Comparison of ENCODE assay signal across 16 mouse cellular contexts in genomic region chr3:108022650-108023049, GRCm38 (mm10). TPM values are rescaled to one million over a fixed set of nuclear protein-coding genes. Genes with fewer than 3 reads are reported as not detected.
DNase-seq lines count a peak whose midpoint lies in the region; ATAC-seq and TF ChIP-seq lines count a peak whose summit lies in the region.
"Had no signal": no experiment of that assay in that cellular context is flagged by ENCODE, and none has a peak within 500 bp of the region (broad histone marks: within the 10 kb centered on the region; RNA-seq: fewer than 3 reads in every experiment).

No protein-coding gene starts in this region.

- no peak for TF ChIP-seq CTCF in lung, postnatal 0 days (IDR thresholded peaks at IDR 0.05)

- no peak overlapping the region for H3K4me3 ChIP-seq in lung, postnatal 0 days (ENCODE audit: low read depth, low read length)
- H3K4me3 ChIP-seq in liver, embryonic 11.5 days (ENCODE audit: low read depth, low read length): no peak overlapping the region
- H3K4me3 ChIP-seq: stomach, embryonic 15.5 days had no signal

- H3K4me1 ChIP-seq in lung, postnatal 0 days (ENCODE audit: insufficient read depth, low read depth, low read length): no peaks in the 10 kb centered on the region
- peaks cover 5% of the 10 kb centered on the region for H3K4me1 ChIP-seq in liver, embryonic 11.5 days (replicated peaks; ENCODE audit: control insufficient read depth, insufficient read depth, low read length)

- H3K36me3 ChIP-seq in lung, postnatal 0 days (ENCODE audit: insufficient read depth, low read length): no peaks in the 10 kb centered on the region
- no peaks in the 10 kb centered on the region for H3K36me3 ChIP-seq in liver, embryonic 11.5 days (ENCODE audit: control insufficient read depth, insufficient read depth, low read length)
- H3K36me3 ChIP-seq: stomach, embryonic 15.5 days had no signal

- H3K27ac ChIP-seq in lung, postnatal 0 days (ENCODE audit: low read length): no peak overlapping the region
- peak overlapping the region; percentile 19; the same call in 1 of the 2 replicates for H3K27ac ChIP-seq in liver, embryonic 11.5 days (ENCODE audit: low read depth, low read length)
- H3K27ac ChIP-seq: stomach, embryonic 15.5 days had no signal

- H3K9me3 ChIP-seq in lung, postnatal 0 days (ENCODE audit: low read length): no peaks in the 10 kb centered on the region
- H3K9me3 ChIP-seq in liver, embryonic 11.5 days (ENCODE audit: control insufficient read depth, low read length): no peaks in the 10 kb centered on the region
- H3K9me3 ChIP-seq: stomach, embryonic 15.5 days had no signal

- TF ChIP-seq EP300 in lung, postnatal 0 days (IDR thresholded peaks at IDR 0.05): no peak

- DNase-seq in gastrocnemius, adult 18-20 months (ENCODE audit: low spot score): peak; percentile 72
- DNase-seq in gastrocnemius, postnatal 4 days (ENCODE audit: low spot score in 2 of 2): no peak
- DNase-seq in lung, postnatal 0 days (ENCODE audit: low spot score): peak; percentile 52
- no peak for DNase-seq in lung, postnatal 4 days
- no peak for DNase-seq in liver, embryonic 11.5 days (ENCODE audit: low spot score)
- peak; percentile 73 for DNase-seq in skeletal muscle tissue, adult 2 months (ENCODE audit: low read depth, low spot score)
- DNase-seq in testis, postnatal 14 days (ENCODE audit: low spot score): no peak
- DNase-seq in B cell, adult 2 months: no peak
- DNase-seq: kidney, postnatal 25 days; right cerebral cortex, postnatal 4 days; thymus, postnatal 4 days had no signal

- WGBS in lung, postnatal 0 days: 48% methylated on average over 6 of the region's 6 CpGs
- 66% methylated on average over 6 of the region's 6 CpGs for WGBS in liver, embryonic 11.5 days

- no peak overlapping the region for H3K4me2 ChIP-seq in lung, postnatal 0 days (replicated peaks; ENCODE audit: low read depth, low read length)
- no peak overlapping the region for H3K4me2 ChIP-seq in liver, embryonic 11.5 days
- H3K4me2 ChIP-seq: stomach, embryonic 15.5 days had no signal

- no peak overlapping the region for H3K9ac ChIP-seq in lung, postnatal 0 days (replicated peaks; ENCODE audit: low read depth)
- no peak overlapping the region for H3K9ac ChIP-seq in liver, embryonic 11.5 days (ENCODE audit: low read depth, low read length)
- H3K9ac ChIP-seq: stomach, embryonic 15.5 days had no signal

- no peaks in the 10 kb centered on the region for H3K27me3 ChIP-seq in lung, postnatal 0 days (replicated peaks; ENCODE audit: insufficient read depth, low read length)
- peaks cover 3% of the 10 kb centered on the region; the same call in 1 of the 2 replicates for H3K27me3 ChIP-seq in liver, embryonic 11.5 days (replicated peaks; ENCODE audit: control insufficient read depth, insufficient read depth, low read length)
- H3K27me3 ChIP-seq: stomach, embryonic 15.5 days had no signal

- no peak for ATAC-seq in lung, postnatal 0 days
- ATAC-seq in liver, embryonic 11.5 days (replicated peaks; ENCODE audit: low FRiP score): no peak

RNA-seq across cellular contexts. Expression of gene Gstm1, which starts 4.9 kb away (rescaled TPM):
- total RNA-seq in gastrocnemius, adult 18-20 months (2021): 100 to 1,000 TPM; 201 to 229 TPM
- 10 to 100 TPM; 59.6 to 61.2 TPM for total RNA-seq in gastrocnemius, postnatal 4 days (2021)
- polyA plus RNA-seq in lung, postnatal 0 days (2015; fragmentation: Nextera tagmentation; extraction: Ambion mirVana): 230 and 249 TPM in 2 replicates
- polyA plus RNA-seq in liver, embryonic 11.5 days (2014; fragmentation: Nextera tagmentation; extraction: Ambion mirVana): 244 and 267 TPM in 2 replicates

RNA-seq across cellular contexts. Expression of gene Gstm4, which starts 22.0 kb away (rescaled TPM):
- 10 to 100 TPM; 11.8 to 15.8 TPM for total RNA-seq in gastrocnemius, adult 18-20 months (2021)
- 1 to 10 TPM; 7.9 to 9.8 TPM for total RNA-seq in gastrocnemius, postnatal 4 days (2021)
- polyA plus RNA-seq in lung, postnatal 0 days (2015; fragmentation: Nextera tagmentation; extraction: Ambion mirVana): 11.2 and 13.4 TPM in 2 replicates
- polyA plus RNA-seq in liver, embryonic 11.5 days (2014; fragmentation: Nextera tagmentation; extraction: Ambion mirVana): 21.2 and 22.8 TPM in 2 replicates

RNA-seq across cellular contexts. Expression of gene Gstm2, which starts 36.4 kb away (rescaled TPM):
- 100 to 1,000 TPM in 1 of 2 experiments, 10 to 100 TPM in 1; 95.2 to 129 TPM for total RNA-seq in gastrocnemius, adult 18-20 months (2021)
- total RNA-seq in gastrocnemius, postnatal 4 days (2021): 10 to 100 TPM; 46.5 to 48.8 TPM
- 129 and 132 TPM in 2 replicates for polyA plus RNA-seq in lung, postnatal 0 days (2015; fragmentation: Nextera tagmentation; extraction: Ambion mirVana)
- polyA plus RNA-seq in liver, embryonic 11.5 days (2014; fragmentation: Nextera tagmentation; extraction: Ambion mirVana): 16.7 and 18.2 TPM in 2 replicates

RNA-seq across cellular contexts. Expression of gene Gstm3, which starts 53.6 kb away (rescaled TPM):
- total RNA-seq in gastrocnemius, adult 18-20 months (2021): not detected
- total RNA-seq in gastrocnemius, postnatal 4 days (2021): not detected
- 0.27 and 0.40 TPM in 2 replicates for polyA plus RNA-seq in lung, postnatal 0 days (2015; fragmentation: Nextera tagmentation; extraction: Ambion mirVana)
- polyA plus RNA-seq in liver, embryonic 11.5 days (2014; fragmentation: Nextera tagmentation; extraction: Ambion mirVana): 7.5 and 7.7 TPM in 2 replicates
- total RNA-seq: heart, postnatal 14 days; left cerebral cortex, adult 18-20 months had no signal
- polyA plus RNA-seq: cortical plate, adult 2 months; limb, embryonic 14.5 days had no signal

Comparison
In these comparisons a context has a peak if more than half of its experiments do, and no peak if none do; other contexts are left out.
1. DNase-seq: peak in gastrocnemius, adult 18-20 months (single experiment), lung, postnatal 0 days (single experiment) and skeletal muscle tissue, adult 2 months (single experiment); none in gastrocnemius, postnatal 4 days (0 of 2), lung, postnatal 4 days (0 of 2), liver, embryonic 11.5 days (single experiment), testis, postnatal 14 days (single experiment) and B cell, adult 2 months (0 of 2).